Mouse (Mus musculus) ES-E14 (cell line): ENCODE data around the gene Rdh16.

ENCODE experiments used
- MAFK ChIP-seq: IDR thresholded peaks from 2 replicates; pipeline ENCODE4 v1.6.1; 2014; ENCODE audit warnings: mild to moderate bottlenecking, low read depth, low read length, inconsistent platforms; ENCODE audit not compliant: insufficient read depth
- ZNF384 ChIP-seq: IDR thresholded peaks from 2 replicates; pipeline ENCODE4 v1.6.1; 2012; ENCODE audit warnings: low read depth, low read length, inconsistent platforms

DNA sequence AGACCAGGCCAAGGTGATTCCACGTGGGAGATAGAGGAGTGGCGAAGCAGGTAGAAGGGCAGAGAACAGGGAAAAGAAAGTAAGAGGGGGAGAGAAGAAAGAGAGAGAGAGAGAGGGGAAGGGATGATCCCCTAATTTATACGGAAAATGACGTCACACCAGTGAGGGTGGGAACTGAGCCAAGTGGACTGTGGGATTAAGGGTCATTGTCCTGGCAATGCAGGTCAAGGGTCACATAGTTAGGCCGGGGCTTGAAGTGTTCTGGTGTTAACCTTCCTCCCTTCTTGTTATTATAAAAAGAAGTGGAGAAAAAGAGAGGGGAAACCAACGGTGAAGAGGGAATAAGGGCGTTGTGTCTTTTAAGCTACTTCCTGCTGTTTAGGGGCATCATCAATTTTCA is 3.5 kb downstream of the Rdh16 start:
- no peak for TF ChIP-seq MAFK
- no peak for TF ChIP-seq ZNF384
